Mouse (Mus musculus): ENCODE measurements around the gene Mertk. TPM values are rescaled to one million over a fixed set of nuclear protein-coding genes. Genes with fewer than 3 reads are reported as not detected.

Mertk gene
- total RNA-seq, 1 experiment from 2014 or later, result 0.41 TPM

DNA sequence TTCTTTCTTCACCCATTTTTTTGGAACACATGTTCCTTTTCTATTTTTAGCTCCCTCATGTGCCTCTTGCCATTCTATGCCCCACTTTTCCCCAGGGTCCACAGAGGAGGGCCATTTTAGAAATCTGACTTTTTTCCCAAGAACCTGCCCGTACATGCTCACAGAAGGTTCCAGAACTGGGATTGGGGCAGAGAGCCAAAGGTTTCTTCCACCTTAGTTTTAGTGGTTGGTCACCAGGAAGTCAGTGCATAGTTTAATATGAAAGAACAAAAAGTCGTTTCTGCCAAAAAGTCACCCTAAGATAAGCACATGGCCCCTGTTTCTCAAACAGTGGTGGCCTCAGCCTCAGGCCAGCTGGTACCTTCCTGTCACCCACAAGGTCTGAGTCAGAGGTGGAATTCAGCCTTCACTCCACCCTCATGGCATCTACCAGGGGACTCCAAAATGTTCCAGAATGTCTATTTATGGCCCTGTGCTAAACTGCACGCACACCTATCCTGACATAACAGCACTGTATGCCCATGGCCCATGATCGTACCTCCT, 56.5 kb downstream of the Mertk start:
- no peak for ATAC-seq (replicated peaks; ENCODE audit: low read depth, poor library complexity, severe bottlenecking)

DNA sequence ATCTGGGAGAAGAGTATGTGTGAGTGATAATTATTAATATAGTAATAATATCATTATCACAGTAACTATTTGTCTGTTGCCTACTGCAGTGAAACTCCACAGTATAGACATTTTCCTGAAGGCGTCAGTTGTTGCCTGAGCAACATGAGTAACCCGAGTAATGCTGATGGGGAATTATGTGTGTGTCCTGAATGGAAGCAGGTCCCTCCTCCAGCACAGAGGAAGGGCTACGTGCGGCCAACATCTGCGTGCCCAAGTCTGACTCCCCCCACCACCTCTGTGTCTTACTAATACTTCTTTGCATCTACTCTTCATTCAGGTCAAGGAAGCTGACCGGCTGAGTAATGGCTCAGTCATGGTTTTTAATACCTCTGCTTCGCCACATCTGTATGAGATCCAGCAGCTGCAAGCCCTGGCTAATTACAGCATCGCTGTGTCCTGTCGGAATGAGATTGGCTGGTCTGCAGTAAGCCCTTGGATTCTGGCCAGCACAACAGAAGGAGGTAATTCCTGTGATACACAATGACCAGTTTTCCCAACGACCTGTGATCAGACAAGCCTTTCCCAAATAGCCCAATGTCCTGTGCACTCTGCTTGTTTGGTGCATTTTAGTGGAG, 60.1 kb downstream of the Mertk start:
- ATAC-seq (replicated peaks; ENCODE audit: low read depth, poor library complexity, severe bottlenecking), result no peak

DNA sequence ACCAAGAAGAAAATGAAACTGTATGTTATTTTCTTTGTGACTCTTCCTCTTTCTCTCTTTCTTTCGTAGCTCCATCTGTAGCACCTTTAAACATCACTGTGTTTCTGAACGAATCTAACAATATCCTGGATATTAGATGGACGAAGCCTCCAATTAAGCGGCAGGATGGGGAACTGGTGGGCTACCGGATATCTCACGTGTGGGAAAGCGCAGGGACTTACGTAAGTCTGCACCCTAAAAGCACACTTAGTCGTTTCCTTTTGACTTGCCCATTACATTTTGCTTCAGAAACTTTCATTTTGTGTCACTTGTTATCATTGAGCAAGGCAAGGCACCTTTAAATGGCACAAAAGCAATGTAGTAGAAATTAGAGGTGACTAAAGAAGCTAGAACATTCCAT, 63.3 kb downstream of the Mertk start:
- no peak for ATAC-seq (replicated peaks; ENCODE audit: low read depth, poor library complexity, severe bottlenecking)

DNA sequence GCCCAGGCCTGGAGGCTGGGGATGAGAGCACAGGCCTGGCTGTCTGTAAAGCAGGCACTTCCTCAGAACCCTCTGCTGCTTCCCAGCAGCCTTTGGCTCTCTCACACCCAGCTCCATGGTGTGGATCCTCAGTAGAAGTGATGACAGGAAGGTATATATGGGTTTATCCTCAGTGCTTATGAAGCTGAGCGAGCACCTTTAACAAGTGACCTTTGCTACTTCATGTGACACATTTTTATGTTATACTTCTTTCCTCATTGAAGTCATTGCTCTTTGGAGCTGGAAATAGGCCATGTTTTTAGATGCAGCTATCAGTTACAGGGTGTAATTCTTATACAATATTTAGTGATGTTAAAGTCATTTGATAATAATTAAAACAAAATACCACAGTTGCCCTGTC, 67.0 kb downstream of the Mertk start:
- ATAC-seq (replicated peaks; ENCODE audit: low read depth, poor library complexity, severe bottlenecking), result no peak

DNA sequence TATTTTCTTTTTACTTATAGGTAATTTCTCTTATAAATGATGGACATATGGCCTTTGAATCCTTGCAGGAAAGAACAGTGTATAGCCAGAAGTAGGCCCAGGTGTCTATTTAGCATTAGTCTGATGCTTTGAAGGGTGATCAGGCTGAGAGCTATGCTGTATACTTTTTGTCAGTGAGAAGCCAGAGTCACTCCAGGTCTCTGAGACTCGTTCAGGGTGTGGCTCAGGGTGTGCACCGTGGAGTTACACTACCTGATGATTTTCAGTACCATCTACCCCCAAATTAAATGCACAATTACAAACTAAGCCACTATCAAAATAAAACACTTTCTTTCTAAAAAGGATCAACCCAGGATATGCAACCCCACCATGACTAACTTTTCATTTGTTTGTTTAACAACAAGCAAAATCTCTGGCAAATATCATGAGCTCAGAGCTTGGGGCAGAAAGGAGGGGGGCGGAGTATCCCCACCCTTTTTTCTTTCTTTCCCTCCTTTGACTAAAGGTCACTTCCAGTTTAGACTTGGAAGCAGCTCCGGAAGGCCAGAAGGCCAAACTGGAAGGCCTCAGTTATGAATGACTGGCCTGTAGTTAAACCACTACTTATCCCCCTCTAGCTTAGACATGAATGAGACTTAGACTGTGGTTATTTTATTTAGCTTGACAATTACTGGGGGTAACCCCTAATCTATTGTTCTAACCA, 69.9 kb downstream of the Mertk start:
- no peak for ATAC-seq (replicated peaks; ENCODE audit: low read depth, poor library complexity, severe bottlenecking)

DNA sequence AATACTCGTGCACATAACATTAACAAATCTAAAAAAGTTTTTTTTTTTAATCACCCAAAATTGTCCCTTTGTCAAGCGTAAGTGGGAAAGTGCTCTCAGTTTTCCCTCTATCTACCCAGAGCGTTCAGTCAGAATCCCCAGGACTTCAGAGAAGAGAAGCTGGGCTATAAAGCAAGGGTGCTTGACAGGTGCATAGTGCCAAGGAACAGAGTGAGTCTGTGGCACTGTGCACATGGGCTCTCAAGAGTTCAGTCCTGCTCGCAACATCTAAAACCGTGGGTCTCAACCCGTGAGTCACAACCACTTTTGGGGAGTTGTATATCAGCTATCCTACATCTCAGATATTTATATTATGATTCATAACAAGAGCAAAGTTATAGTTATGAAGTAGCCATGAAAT, 71.8 kb downstream of the Mertk start:
- no peak for ATAC-seq (replicated peaks; ENCODE audit: low read depth, poor library complexity, severe bottlenecking)

DNA sequence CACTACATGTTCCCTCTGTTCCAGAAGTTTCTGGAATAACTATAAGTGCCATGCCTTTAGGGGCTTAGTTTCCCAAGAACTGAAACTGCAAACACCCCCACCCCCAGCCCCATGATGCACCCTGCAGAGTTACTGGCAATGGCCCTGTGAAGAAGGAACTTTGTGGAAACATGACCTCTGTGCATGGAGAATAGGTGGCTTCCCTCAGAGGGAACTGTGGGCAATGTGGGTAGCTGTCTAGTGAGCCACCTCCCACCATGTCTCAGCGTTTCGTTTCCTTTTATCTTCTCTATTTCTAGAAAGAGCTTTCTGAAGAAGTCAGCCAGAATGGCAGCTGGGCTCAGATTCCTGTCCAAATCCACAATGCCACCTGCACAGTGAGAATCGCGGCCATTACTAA, 72.3 kb downstream of the Mertk start:
- peak; percentile 71 for ATAC-seq (replicated peaks; ENCODE audit: low read depth, poor library complexity, severe bottlenecking)

DNA sequence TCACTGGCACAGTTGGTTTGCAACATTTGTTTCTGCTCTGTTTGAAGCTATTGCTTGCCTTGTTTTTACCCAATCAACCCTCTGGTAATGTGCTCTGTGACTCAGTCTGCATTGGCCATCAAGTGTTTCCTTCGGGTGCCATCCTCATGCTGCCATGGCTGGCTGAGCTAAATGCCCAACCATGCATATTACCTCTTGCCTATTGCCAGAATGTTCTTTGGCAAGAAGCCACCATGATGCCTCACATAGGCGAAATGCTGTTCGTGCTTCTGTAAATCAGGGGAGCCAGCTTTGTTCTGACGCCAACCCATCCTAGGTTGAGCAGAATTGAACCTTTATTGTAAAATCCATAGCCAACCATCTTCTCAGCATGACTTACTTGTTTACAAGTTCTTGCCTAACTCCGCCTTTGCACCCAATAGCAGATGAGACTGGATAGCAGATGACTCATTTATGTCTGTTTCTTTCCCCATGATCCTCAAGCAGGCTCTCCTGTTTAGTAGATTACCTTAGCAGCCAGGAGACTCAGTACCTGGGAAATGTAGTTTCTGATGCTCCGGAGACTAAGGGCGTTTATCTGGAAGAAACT, 73.1 kb downstream of the Mertk start:
- no peak for ATAC-seq (replicated peaks; ENCODE audit: low read depth, poor library complexity, severe bottlenecking)

DNA sequence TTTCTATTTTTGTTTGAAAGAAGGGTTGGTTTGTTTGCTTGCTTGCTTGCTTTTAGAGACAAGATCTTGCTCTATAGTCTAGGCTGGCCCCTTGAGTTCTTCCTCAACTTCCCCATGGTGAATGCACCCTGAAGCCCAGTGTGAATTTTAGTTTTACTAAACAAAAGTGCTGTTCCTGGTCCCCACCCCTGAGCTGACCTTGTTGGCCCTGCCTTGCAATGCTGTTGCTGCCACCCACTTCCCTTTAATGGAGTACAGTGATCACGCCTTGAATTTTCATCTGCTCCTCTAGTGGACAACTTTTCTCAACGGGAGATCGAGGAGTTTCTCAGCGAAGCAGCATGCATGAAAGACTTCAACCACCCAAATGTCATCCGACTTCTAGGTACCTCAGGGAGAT, 83.5 kb downstream of the Mertk start:
- peak; percentile 54; the same call in 1 of the 2 replicates for ATAC-seq (replicated peaks; ENCODE audit: low read depth, poor library complexity, severe bottlenecking)

DNA sequence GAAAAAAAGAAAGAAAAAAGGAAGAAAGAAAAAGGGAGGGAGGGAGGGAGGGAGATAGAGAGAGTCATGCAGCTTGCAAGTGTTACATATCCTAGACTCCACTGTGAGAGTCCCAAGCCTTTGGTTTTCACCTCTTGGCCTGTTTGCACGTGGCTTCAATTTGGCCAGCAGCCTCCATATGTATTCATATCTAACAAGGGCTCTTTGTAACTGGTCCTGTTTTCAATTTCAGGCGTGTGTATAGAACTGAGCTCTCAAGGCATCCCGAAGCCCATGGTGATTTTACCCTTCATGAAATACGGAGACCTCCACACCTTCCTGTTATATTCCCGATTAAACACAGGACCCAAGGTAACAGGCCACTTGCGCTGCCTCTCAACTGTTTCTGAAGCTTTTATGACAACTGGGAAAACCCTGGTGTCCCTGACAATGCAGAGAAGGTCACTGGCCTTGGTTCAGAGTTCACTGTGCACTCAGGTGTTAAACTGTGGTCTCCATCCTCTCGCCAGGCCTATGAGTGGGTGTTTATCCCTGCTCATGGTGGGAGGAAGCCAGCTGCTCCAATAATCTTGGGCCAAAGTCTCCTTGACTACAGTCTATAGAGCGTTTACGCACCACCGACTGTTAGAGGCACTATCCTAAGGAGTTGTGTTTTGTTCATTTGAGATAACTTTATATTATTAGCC, 85.0 kb downstream of the Mertk start:
- no peak for ATAC-seq (replicated peaks; ENCODE audit: low read depth, poor library complexity, severe bottlenecking)

DNA sequence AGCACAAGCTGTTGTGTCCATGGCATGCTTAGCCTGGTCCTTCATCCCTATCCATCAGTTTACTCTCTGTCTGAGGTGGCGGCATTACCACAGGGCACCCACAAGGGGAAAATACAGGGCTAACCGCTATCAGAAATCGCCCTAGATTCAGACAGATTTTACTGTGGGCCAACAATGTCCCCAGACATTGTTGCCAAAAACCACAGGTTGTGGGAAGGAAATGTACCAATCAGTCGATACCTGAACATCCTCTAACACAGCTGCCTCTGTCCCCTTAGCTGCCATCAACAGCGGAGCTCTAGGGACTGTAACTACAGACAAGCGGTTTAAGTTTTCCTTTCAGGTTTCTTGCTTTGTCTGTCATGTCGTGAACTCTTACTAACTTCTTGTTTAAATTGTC, 86.1 kb downstream of the Mertk start:
- peak; percentile 54 for ATAC-seq (replicated peaks; ENCODE audit: low read depth, poor library complexity, severe bottlenecking)

DNA sequence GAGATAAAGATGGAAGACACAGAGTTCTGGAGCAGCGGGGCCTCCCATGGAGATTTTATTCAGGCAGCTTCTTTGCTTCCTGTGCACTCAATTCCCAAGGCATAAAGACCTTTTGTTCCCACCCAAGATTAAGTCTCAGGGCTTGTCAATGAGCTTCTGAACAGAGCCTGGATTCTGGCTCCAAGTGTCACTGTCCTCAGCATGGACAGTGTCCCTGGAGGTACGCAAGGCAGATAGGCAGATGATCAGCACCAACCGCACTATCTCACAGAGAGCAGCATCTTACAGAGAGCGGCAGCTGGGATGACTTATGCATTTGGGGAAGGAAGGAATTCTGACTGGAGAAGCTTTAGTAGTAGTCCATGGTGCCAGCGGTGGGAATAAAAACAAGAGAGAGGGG, 87.6 kb downstream of the Mertk start:
- no peak for ATAC-seq (replicated peaks; ENCODE audit: low read depth, poor library complexity, severe bottlenecking)

DNA sequence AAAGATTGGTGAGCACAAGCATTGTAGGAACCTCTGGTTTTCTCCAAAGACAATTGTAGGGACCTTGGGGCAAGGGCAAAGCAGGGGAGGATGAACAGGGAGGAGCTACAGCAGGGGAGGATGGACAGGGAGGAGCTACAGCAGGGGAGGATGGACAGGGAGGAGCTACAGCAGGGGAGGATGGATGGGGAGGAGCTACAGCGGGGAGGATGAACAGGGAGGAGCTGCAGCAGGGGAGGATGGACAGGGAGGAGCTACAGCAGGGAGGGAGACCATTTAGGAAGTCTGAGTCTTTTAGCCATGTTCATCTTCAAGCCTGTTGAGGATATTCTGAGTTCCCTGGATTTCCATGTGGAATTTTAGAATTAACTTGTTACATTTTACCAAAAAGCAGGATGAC, 88.0 kb downstream of the Mertk start:
- ATAC-seq (replicated peaks; ENCODE audit: low read depth, poor library complexity, severe bottlenecking), result no peak

DNA sequence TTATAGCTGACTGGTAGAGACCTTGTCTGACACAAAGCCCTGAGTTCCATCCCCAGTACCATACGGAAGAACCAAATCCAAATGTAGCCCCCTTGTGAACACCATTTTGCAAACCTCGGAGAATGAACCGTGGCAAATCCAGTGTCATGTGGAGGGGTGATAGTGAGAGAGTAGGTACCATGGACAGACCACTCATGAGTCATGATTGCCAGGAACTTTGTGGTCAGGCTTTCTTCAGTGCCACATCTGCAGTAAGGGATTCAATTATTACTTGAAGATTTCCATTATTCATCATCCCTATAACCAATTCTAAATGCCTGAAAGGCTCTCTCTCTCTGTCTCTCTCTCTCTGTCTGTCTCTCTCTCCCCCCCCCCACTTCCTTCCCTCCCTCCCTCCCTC, 89.0 kb downstream of the Mertk start:
- 0 out of 2 replicates have a peak, but pooled peaks have one; percentile 47 for ATAC-seq (replicated peaks; ENCODE audit: low read depth, poor library complexity, severe bottlenecking)

DNA sequence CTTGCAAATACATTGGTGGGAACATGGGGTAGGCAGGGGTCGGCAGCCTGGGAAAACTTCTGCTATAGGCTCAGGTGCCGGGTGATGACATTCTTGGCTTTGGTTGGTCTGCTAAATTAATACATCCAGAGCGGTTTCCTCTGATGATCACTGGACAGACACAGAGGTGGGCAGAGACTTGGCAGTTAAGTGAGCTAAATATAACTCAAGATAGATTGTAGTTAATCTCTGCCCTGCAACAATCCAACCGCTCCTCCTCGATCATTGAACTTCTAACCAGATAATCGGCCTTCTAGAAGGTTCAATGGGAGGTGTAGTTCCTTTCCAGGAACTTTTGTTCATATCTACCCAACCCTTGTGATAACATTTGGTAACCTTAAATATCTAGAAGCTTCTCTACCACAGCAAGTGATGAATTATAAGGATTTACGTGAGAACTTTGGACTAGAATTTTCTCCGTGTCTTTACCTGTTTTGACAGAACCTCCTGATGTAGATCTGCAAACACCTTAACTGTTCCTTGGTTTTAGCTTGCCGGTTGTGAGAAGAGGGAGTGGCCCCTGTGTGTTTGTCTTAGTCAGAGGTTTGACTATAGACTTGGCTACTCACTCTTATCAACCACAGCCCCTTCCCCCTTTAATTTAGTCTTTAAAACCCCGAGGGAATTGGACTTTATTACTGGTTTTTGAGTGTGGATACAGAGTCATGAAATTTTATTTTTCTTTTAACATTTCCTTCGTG, 92.3 kb downstream of the Mertk start:
- no peak for ATAC-seq (replicated peaks; ENCODE audit: low read depth, poor library complexity, severe bottlenecking)

DNA sequence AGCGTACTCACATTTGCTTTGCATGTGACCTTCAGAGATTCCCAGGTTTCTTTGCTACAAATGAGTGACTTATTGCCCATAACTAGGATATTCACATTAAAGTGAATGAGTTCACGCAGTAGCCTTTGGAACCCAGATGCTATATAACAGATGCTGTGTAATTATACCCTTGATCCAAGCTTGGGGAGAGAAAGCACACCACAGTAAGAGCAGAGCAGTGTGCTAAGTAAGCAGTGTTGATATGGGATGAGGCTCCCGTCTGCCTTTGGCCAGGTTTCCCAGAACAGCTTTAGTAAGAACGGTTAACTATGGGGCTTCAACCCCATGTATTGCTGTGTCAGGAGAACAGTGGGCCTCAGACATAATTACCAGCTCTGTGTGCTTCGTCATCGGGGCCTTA, 95.2 kb downstream of the Mertk start:
- ATAC-seq (replicated peaks; ENCODE audit: low read depth, poor library complexity, severe bottlenecking), result no peak

DNA sequence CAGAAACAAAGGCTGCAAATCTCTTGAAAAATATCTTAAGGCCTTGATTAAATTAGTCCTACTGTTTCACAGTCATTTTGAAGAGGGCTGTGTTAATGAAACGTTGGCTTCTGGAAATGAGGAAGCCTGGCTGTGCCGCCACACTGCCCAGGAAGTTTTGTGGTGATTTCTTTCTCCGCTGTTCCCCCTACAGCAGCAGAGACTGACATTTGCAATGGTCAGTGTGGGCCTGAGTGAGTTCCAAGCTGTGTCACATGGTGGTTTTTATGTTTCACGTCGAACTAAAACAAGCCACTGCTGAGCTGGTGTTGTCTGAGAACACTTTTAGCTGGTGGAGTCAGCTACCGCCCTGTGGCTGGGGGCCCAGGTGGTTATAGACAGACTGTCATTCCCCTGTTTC, 97.7 kb downstream of the Mertk start:
- ATAC-seq (replicated peaks; ENCODE audit: low read depth, poor library complexity, severe bottlenecking), result peak; percentile 80

DNA sequence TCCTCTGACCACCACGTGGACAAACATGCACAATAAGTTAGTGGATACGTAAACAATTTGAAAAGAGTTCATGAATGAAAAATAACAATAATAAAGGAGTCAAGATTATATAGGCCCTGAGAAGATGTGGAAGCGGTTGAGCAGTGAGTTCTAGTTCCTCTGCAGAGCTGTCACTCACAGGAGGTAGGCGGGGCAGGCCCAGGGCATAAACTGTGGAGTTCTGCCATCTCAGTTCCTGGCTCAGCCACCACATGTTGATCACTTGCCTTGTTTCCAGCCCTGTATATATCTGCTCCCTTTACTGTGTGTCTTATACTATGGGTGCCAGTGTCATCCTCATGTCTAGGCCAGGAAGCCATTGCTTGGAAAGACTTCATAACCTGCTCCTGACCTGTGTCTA, 104.7 kb downstream of the Mertk start:
- 0 out of 2 replicates have a peak, but pooled peaks have one; percentile 29 for ATAC-seq (replicated peaks; ENCODE audit: low read depth, poor library complexity, severe bottlenecking)

DNA sequence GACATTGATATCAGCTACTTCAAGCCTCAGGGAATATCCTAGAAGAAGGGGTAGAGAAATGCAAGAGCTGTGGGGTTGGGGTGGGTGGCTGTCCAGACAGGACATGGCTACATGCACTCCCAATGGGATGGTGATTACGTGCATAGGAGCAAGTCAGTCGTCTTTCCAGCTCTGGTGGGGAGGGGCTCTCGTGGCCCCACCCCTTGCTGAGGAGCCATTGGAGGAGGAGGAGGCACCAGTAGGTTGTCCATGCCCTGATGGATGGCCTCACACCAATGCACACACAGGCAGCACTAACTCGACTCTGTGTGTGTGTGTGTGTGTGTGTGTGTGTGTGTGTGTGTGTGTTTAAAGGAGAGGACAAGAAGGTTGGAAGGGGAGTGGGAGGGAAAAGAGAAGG, 106.6 kb downstream of the Mertk start:
- no peak for ATAC-seq (replicated peaks; ENCODE audit: low read depth, poor library complexity, severe bottlenecking)

DNA sequence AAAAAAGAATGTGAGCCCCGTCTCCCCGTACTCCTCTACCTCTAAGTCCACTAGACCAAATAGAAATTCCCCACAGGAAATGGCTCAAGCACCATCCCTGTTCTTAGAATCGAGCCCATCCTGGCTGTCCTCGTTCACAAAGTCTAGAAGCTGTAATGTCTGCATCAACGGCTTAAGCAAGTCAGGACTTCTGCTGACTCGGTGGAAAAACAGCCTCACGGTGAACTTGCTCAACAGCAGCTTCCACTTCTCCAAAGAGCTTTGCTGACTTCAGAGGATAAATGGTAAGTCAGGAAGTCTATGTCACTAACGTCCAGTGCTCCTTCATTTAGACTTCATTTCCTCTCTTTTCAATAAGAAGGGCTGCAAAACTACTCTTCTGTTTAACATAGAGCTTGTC, 107.8 kb downstream of the Mertk start:
- peak; percentile 45 for ATAC-seq (replicated peaks; ENCODE audit: low read depth, poor library complexity, severe bottlenecking)
